Mouse (Mus musculus): ENCODE data around the gene Vps13c.

Gene Vps13c

DNA sequence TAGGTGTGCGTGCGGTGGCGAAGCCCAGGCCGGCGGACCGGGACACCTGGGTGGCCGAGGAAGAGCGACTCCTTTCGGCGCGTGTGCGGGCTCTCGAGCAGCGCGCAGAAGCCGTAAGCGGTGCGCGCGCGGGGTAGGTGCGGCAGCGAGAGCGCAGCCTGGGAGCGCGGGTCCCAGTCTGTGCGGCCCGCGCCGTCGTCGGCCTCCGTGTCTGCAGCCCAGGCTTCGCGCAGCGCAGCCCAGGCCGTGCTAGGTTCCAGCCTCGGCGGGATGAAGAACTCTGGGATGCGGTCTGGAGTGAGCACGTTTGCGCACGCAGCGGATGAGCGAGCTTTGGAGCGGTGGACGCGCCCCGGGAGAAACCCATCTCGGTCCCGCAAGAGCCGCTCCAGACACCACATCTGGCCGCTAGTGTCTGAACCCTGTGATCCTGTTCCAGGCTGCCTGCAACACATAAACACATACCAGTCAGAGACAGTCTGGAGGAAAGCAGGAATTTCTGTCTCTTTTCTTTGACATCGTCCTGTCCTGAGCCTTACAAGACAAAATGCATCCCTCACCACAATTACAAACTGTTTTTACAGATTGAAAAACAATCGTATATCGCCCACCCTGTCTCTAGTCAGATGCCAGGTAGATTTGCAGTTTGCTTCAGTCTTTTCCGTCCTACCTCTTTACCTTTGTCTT, 8.7 kb upstream of the Vps13c start:
- no peak for DNase-seq (ENCODE audit: low spot score in 2 of 2)

- no peak for DNase-seq (ENCODE audit: low spot score in 2 of 2)
Measured at GRCm38 (mm10) chr9:67832046-67832605, 8.1 kb upstream of the Vps13c start, which contains the start of gene C2cd4a. Gene C2cd4a, minus strand, starts transcription at chr9:67832330.

DNA sequence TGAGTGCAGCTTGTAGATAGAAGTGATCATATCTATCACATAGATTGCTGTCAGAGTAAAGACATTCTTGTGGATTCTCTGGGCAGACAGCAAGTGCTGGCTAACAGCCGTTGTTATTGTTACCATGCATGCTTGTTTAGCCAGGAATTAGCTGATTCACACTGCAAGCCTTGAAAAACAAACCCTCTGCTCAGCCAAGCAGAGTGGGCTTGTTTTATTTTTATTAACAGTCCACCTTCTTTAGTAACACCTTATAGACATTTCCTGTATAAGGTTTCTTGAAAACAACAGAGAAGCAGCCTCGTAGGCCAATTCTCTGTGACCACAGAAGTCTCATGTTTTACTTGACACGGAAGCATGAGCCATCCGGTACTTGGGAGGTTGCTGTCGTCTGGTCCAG, 5.7 kb upstream of the Vps13c start:
- DNase-seq (ENCODE audit: low spot score in 2 of 2): no peak

- no peak for DNase-seq (ENCODE audit: low spot score in 2 of 2)
Measured at GRCm38 (mm10) chr9:67837311-67837710, 2.9 kb upstream of the Vps13c start.

DNA sequence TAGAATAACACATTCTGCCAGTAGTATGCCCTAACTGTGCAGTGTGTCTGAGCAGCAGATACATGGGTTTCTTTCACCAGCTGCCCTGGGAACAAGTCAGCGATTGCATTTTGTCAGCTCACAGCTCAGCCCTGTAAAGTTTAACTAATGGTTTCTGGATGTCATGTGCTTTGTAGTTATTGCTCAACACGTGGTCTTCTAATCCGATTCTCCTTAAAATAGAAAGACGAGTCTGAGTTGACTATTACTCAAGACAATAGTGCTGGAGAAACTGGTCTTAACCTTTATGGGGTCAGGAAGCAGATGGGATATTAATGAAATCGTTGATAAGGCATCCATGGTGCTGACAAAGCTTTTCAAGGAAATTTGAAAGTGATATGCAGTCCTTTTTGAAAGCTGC, 2.6 kb downstream of the Vps13c start:
- DNase-seq (ENCODE audit: low spot score in 2 of 2): no peak

DNA sequence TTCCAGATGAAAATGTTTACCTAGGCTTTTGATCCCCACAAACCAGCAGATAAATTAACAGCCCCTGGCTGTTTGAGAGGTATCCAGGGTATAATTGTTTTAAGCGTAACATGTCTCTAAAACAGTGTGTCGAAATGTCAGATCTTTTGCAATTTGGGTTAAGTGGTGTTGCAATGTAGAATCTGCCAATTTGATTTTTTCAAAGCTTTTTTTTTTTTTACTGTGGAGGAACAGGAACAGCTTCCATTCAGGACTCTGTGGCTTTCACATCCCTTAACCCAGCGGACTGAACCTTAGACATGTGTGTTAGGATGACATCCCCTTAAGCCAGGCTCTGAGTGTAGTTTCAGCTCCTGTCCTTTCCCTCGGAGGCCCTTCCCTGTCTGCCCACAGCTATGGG, 4.8 kb downstream of the Vps13c start:
- DNase-seq (ENCODE audit: low spot score in 2 of 2): no peak

DNA sequence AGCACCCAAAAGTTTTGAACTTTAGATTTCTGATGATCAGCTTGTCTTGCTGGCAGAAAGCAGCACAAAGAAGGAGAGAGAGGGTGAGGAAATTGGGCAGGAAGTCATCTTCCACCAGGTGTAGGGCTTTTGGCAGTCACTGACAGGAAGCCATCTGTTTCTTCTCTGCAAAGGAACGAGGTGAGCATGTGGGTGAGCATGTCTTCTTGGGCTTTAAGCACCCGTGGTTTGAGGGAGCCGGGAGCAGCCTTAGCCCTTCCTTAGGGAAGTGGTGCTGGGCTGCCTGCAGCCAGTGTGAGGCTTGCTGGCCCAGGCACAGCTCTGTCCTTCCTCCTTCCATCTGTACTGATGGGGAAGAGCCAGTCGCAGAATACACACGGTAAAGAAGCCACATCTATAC, 5.5 kb downstream of the Vps13c start:
- no peak for DNase-seq (ENCODE audit: low spot score in 2 of 2)

DNA sequence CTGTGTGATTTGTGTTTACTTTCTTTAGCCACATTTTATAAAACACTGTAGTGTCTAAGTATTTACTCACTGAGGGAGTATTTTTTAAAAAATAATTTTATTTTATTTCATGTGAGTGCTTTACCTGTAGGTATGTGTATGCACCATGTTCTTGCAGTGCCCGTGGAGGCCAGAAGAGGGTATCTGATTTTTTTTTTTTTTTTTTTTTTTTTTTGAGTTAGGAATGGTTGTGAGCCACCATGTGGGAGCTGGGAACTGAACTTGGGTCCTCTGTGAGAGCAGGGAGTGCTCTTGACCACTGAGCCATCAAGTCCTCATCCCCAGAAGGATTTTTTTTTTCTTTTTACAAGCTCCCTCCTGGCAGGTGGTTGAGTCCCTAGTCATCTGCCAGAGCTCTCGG, 5.9 kb downstream of the Vps13c start:
- no peak for DNase-seq (ENCODE audit: low spot score in 2 of 2)

GRCm38 (mm10) chr9:67847606-67848005, 7.4 kb downstream of the Vps13c start:
- no peak for DNase-seq (ENCODE audit: low spot score in 2 of 2)

DNA sequence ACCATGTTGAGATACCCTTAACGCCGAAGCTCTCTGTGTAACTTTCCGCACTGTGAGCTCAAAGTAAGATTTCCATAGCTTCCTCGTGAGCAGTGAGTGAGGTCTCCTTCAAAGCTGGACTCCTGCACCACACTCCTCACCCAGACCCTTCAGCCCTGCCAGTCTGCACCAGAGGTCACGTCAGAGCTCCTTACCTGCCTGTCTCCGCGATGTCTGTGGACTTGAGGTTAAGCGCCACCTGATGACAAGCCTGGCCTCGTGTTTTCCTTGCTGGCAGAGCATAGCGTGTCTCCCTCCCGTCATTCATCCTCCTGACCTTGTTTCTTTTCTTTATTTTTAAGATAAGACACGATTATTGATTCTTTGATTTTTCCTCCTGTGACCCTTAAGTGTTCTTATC, 9.2 kb downstream of the Vps13c start:
- DNase-seq (ENCODE audit: low spot score in 2 of 2): no peak

DNA sequence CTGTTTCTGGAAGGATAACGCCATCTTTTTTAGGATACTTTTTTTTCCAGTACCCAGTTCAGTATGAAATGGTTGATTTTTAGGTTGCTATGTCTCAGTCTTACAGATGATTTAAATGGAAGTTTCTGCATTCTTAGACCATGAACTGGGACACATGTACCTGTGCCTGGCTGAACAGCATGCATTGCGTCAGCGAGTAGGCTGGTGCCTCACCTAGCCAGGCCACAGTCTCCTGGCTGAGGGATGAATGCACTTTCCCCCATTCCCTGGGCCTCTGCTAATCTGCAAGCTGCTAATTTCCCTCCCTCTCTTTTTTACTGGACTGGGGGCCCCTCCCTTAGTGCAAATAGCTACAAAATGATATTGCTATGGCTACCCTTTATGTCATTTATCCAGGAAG, 9.7 kb downstream of the Vps13c start:
- DNase-seq (ENCODE audit: low spot score in 2 of 2): no peak

DNA sequence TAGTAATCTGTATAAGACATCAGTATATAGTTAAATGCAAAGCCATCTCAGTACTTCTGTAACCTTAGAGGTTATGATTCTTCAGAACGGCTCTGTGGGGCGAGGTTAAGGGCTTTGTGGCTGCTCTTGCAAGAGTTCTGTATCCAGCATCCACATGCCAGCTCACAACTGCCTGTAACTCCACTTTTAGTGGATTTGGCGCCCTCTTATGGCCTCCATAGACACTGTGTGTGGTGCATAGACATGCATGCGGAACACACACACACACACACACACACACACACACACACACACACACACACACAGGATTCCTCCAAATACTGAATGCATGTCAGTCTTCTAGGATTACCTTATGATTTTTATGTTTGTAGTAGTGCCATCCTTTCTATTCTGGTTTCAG, 11.0 kb downstream of the Vps13c start:
- DNase-seq (ENCODE audit: low spot score in 2 of 2): no peak

GRCm38 (mm10) chr9:67860273-67860672, 20.1 kb downstream of the Vps13c start:
- no peak for DNase-seq (ENCODE audit: low spot score in 2 of 2)

GRCm38 (mm10) chr9:67863332-67863731, 23.1 kb downstream of the Vps13c start:
- no peak for DNase-seq (ENCODE audit: low spot score in 2 of 2)

DNA sequence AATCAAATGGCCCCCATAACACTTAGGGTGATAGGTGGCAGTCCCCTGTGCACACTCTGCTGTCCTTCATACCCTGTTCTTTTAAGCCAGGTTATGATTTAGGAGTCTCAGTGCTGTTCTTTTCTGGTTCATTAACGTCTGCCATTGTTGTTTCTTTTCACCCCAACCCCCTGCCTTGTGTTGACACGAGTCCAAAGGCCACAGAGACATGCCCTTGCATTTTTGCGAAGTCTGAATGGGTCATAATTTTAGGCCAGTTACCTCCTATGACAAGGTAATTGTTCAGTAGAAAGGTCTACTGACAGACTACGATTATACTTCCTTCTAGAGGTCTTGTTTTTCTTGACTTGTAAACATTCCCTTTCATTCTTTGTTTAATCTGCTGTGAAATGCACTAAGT, 23.8 kb downstream of the Vps13c start:
- DNase-seq (ENCODE audit: low spot score in 2 of 2): no peak

- no peak for DNase-seq (ENCODE audit: low spot score in 2 of 2)
Measured at GRCm38 (mm10) chr9:67865411-67865810, 25.2 kb downstream of the Vps13c start.

GRCm38 (mm10) chr9:67867411-67867810, 27.2 kb downstream of the Vps13c start:
- DNase-seq (ENCODE audit: low spot score in 2 of 2): no peak

- DNase-seq (ENCODE audit: low spot score in 2 of 2): no peak
Measured at GRCm38 (mm10) chr9:67869691-67870450, 29.7 kb downstream of the Vps13c start.

DNA sequence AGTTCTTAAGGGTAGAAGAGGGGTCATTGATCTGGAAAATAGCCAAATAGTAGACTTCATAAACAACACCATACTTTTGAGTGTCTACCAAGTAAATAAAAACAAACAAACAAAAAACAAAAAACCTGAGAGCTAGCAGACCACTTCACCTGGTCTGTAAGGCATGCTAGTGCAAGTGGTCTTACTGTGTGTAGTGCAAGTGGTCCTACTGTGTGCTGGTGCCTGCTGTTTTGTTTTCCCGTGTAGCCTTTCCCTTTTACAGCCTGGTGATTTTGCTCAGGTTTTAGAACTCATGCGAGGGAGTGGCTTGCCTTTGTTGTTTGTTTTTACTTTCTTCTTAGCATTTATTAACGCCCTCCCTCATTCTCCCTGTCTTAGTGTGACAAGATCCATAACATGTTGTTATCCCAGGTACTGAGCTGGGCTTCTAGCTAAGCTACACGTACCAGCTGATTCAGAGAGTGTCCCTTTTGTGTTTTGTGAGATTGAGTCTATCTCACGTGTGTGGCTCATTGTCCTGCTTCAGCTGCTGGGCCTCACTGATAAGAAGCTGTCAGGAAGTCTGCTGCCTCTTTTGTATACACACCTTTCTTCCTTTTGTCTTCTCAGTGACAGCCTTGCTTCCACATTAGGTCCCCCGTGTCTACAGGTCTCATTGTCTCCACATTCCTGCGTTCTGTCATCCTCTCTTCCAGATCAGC, 34.5 kb downstream of the Vps13c start:
- no peak for DNase-seq (ENCODE audit: low spot score in 2 of 2)

GRCm38 (mm10) chr9:67875337-67875736, 35.1 kb downstream of the Vps13c start:
- no peak for DNase-seq (ENCODE audit: low spot score in 2 of 2)

DNA sequence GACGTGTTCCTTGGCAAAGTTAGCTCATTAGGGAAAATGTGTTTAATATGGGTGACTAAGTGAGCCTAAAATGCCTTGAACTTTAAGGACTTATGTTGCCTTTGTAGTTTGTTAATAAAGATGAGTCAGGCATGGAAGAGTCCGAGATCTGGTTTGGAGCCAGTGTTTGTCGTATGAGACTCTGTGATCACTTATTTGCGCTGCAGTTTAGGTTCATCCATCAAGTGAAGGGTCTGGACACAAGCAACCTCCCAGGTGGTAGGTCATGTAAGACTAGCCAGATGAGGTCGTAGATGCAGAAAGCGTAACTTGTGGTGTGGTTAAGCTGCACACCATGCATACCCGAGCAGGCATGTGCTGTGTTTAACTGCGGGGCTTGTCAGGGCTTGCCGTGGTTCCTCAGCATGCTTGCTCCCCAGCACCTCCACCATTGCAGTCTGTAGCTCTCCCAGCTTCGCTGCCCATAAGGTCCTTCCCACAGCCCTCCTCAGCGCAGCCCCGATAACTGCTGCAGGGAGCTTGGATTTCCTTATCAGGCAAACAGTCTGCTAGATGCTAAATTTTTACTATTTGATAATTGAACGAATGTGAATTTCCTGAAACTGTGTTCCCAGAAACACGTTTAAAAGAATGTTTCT, 37.0 kb downstream of the Vps13c start:
- no peak for DNase-seq (ENCODE audit: low spot score in 2 of 2)

GRCm38 (mm10) chr9:67878197-67878769, 38.1 kb downstream of the Vps13c start:
- no peak for DNase-seq (ENCODE audit: low spot score in 2 of 2)

Measured in spleen, postnatal 14 days (tissue).